Mouse (Mus musculus) small intestine, adult 2 months (tissue): ENCODE data around the gene Pam.

ENCODE experiments used
- CTCF ChIP-seq: fragments of 200-500 bp; IDR thresholded peaks from 2 replicates; pipeline ENCODE4 v1.5.1; 2012; ENCODE audit warnings: low read depth, mild to moderate bottlenecking, control low read depth, inconsistent platforms, low read length, moderate library complexity, mixed read lengths; ENCODE audit not compliant: insufficient replicate concordance, insufficient read length; ENCODE audit errors: extremely low read depth
- POLR2A ChIP-seq: fragments of 200-500 bp; IDR thresholded peaks from 2 replicates; pipeline ENCODE4 v1.6.1; 2012; ENCODE audit warnings: low read depth, mild to moderate bottlenecking, control low read depth, inconsistent platforms, low read length, moderate library complexity

GRCm38 (mm10) chr1:97873490-97874054 lies 221.9 kb downstream of the Pam start:
- no peak for TF ChIP-seq POLR2A
- no peak for TF ChIP-seq CTCF
